Mouse (Mus musculus): ENCODE data around the gene Spag16. TPM values are rescaled to one million over a fixed set of nuclear protein-coding genes. Genes with fewer than 3 reads are reported as not detected.
"Not testable (repeated sequence)": the region's sequence is repeated elsewhere in the genome, so short reads cannot be mapped to it uniquely, and the experiment has no call there.

Gene Spag16
- polyA plus RNA-seq, 1 experiment from 2014 or later, result 1.7 TPM

GRCm38 (mm10) chr1:69828872-69829479 is 2.2 kb downstream of the Spag16 start:
- H3K4me2 ChIP-seq (ENCODE audit: low read depth, low read length), result no peak overlapping the region
- H3K9me3 ChIP-seq (ENCODE audit: control insufficient read depth, low read length), result no peaks in the 10 kb centered on the region
- no peak for ATAC-seq (ENCODE audit: low read depth)
- no peaks in the 10 kb centered on the region for H3K27me3 ChIP-seq (ENCODE audit: control insufficient read depth, insufficient read depth, low read length)
- H3K9ac ChIP-seq (replicated peaks; ENCODE audit: low read depth, low read length), result no peak overlapping the region
- no peak overlapping the region for H3K4me3 ChIP-seq (ENCODE audit: low read depth, low read length)
- 92% methylated on average over 7 of the region's 7 CpGs for WGBS
- no peaks in the 10 kb centered on the region for H3K4me1 ChIP-seq (ENCODE audit: control insufficient read depth, insufficient read depth, low read length)
- H3K36me3 ChIP-seq (ENCODE audit: control insufficient read depth, insufficient read depth, low read length), result no peaks in the 10 kb centered on the region
- no peak overlapping the region for H3K27ac ChIP-seq (ENCODE audit: low read depth, low read length)

DNA sequence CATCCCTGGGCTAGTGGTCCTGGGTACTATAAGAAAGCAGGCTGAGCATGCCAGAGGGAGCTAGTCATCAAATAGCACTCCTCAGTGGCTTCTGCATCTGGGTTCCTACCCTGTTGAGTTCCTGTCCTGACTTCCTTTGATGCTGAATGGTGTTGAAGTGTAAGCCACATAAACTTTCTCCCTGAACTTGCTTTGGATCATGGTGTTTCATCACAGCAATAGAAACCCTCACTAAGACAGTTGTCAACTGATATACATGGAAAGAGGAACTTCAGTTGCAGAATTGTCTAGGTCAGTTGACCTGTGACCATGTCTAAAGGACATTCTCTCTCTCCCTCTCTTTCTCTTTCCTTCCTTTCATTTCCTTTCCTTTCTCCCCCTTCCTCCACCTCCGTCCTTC is 3.8 kb downstream of the Spag16 start:
- no peak overlapping the region for H3K9ac ChIP-seq (replicated peaks; ENCODE audit: low read depth, low read length)
- no peak for ATAC-seq (ENCODE audit: low read depth)
- H3K4me1 ChIP-seq (ENCODE audit: control insufficient read depth, insufficient read depth, low read length), result no peaks in the 10 kb centered on the region
- no peaks in the 10 kb centered on the region for H3K36me3 ChIP-seq (ENCODE audit: control insufficient read depth, insufficient read depth, low read length)
- no peak overlapping the region for H3K4me2 ChIP-seq (ENCODE audit: low read depth, low read length)
- H3K27ac ChIP-seq (ENCODE audit: low read depth, low read length), result no peak overlapping the region
- H3K9me3 ChIP-seq (ENCODE audit: control insufficient read depth, low read length), result no peaks in the 10 kb centered on the region
- no peak overlapping the region for H3K4me3 ChIP-seq (ENCODE audit: low read depth, low read length)
- no peaks in the 10 kb centered on the region for H3K27me3 ChIP-seq (ENCODE audit: control insufficient read depth, insufficient read depth, low read length)
- WGBS, result 92% methylated on average over 1 of the region's 1 CpGs

- Histone ChIP-seq H3K9ac (replicated peaks; ENCODE audit: low read depth, low read length) (no peak overlapping the region), H3K4me3 (ENCODE audit: low read depth, low read length) (no peak overlapping the region), H3K4me2 (ENCODE audit: low read depth, low read length) (no peak overlapping the region), H3K27me3 (ENCODE audit: control insufficient read depth, insufficient read depth, low read length) (no peaks in the 10 kb centered on the region), H3K4me1 (ENCODE audit: control insufficient read depth, insufficient read depth, low read length) (no peaks in the 10 kb centered on the region), H3K9me3 (ENCODE audit: control insufficient read depth, low read length) (no peaks in the 10 kb centered on the region), H3K27ac (ENCODE audit: low read depth, low read length) (no peak overlapping the region), H3K36me3 (ENCODE audit: control insufficient read depth, insufficient read depth, low read length) (no peaks in the 10 kb centered on the region)
- ATAC-seq (ENCODE audit: low read depth), result no peak
- 92% methylated on average over 2 of the region's 2 CpGs for WGBS
Observed at GRCm38 (mm10) chr1:69831002-69831401, 4.2 kb downstream of the Spag16 start.

- not testable (repeated sequence) for H3K4me3 ChIP-seq (ENCODE audit: low read depth, low read length); H3K27ac ChIP-seq (ENCODE audit: low read depth, low read length); H3K27me3 ChIP-seq (ENCODE audit: control insufficient read depth, insufficient read depth, low read length); H3K4me2 ChIP-seq (ENCODE audit: low read depth, low read length); H3K4me1 ChIP-seq (ENCODE audit: control insufficient read depth, insufficient read depth, low read length); H3K9me3 ChIP-seq (ENCODE audit: control insufficient read depth, low read length); H3K9ac ChIP-seq (replicated peaks; ENCODE audit: low read depth, low read length); ATAC-seq (ENCODE audit: low read depth); H3K36me3 ChIP-seq (ENCODE audit: control insufficient read depth, insufficient read depth, low read length)
- 81% methylated on average over 4 of the region's 4 CpGs for WGBS
Observed at GRCm38 (mm10) chr1:69833476-69833875, 6.7 kb downstream of the Spag16 start.

DNA sequence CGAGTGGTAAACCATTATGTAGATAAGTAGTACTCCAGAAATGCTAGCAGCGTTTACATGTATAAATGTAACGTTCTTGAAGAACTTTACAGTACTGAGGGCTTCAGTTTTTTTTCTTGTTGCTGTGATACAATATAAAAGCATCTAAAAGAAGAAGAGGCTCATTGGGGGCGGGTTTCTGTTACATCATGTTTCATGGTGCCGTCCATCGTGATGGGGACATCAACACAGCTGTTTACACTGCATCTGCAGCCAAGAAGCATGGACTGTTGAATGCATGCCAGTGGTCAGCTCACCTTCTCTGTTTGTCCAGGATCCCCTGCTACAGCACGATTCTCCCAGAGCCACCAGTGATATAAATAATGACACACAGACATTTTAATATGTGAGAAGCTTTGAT is 26.7 kb downstream of the Spag16 start:
- ATAC-seq (ENCODE audit: low read depth), result peak; percentile 44; the same call in 1 of the 2 replicates
- no peak overlapping the region for H3K9ac ChIP-seq (replicated peaks; ENCODE audit: low read depth, low read length)
- H3K4me1 ChIP-seq (ENCODE audit: control insufficient read depth, insufficient read depth, low read length), result no peaks in the 10 kb centered on the region
- 68% methylated on average over 7 of the region's 7 CpGs for WGBS
- H3K27me3 ChIP-seq (ENCODE audit: control insufficient read depth, insufficient read depth, low read length), result no peaks in the 10 kb centered on the region
- no peak overlapping the region for H3K4me2 ChIP-seq (ENCODE audit: low read depth, low read length)
- H3K9me3 ChIP-seq (ENCODE audit: control insufficient read depth, low read length), result no peaks in the 10 kb centered on the region
- H3K27ac ChIP-seq (ENCODE audit: low read depth, low read length), result no peak overlapping the region
- H3K4me3 ChIP-seq (ENCODE audit: low read depth, low read length), result no peak overlapping the region
- H3K36me3 ChIP-seq (ENCODE audit: control insufficient read depth, insufficient read depth, low read length), result no peaks in the 10 kb centered on the region

DNA sequence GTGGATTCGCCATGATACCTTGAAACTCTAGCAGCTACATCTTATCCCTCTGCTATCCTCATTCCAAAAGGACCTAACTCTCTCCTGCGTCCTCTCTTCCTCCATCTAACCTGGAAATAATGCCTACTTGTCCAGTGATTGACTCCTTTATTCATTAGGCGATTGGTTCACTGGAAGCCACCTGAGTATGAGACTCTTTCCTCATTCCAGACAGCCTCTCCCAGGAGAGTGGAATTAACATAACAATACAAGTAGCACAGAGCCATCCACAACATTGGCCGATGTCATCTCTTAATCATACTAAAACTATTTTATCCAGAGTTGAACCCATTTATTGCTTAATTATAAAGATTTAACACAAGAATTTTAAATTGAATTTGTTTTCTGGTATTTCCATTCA is 41.0 kb downstream of the Spag16 start:
- H3K4me3 ChIP-seq (ENCODE audit: low read depth, low read length), result no peak overlapping the region
- no peaks in the 10 kb centered on the region for H3K4me1 ChIP-seq (ENCODE audit: control insufficient read depth, insufficient read depth, low read length)
- no peak overlapping the region for H3K4me2 ChIP-seq (ENCODE audit: low read depth, low read length)
- H3K9me3 ChIP-seq (ENCODE audit: control insufficient read depth, low read length), result no peaks in the 10 kb centered on the region
- H3K9ac ChIP-seq (replicated peaks; ENCODE audit: low read depth, low read length), result no peak overlapping the region
- H3K27ac ChIP-seq (ENCODE audit: low read depth, low read length), result no peak overlapping the region
- WGBS, result 64% methylated on average over 4 of the region's 4 CpGs
- ATAC-seq (ENCODE audit: low read depth), result no peak
- no peaks in the 10 kb centered on the region for H3K36me3 ChIP-seq (ENCODE audit: control insufficient read depth, insufficient read depth, low read length)
- H3K27me3 ChIP-seq (ENCODE audit: control insufficient read depth, insufficient read depth, low read length), result no peaks in the 10 kb centered on the region

DNA sequence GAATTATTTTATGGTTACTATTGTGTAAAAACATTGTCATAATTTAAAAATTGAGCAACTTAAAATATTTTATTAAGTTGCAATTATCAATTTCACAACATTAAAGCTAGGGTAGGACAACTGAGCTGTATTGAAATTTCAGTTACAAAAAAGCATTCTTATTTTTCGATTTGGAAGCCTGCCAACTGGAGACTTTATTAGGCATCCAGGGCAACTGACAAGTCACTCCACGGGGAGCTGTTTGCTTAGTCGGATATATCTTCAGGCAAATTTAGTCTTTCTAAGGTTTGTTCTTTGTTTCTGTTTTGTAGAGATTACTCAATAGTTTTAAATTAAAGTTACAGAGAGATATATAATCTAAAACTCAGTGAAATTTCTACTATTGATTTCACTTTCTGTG is 129.8 kb downstream of the Spag16 start:
- H3K27ac ChIP-seq (ENCODE audit: low read depth, low read length), result no peak overlapping the region
- WGBS, result 40% methylated on average over 3 of the region's 3 CpGs
- H3K4me2 ChIP-seq (ENCODE audit: low read depth, low read length), result no peak overlapping the region
- H3K4me1 ChIP-seq (ENCODE audit: control insufficient read depth, insufficient read depth, low read length), result no peaks in the 10 kb centered on the region
- H3K4me3 ChIP-seq (ENCODE audit: low read depth, low read length), result no peak overlapping the region
- H3K9ac ChIP-seq (replicated peaks; ENCODE audit: low read depth, low read length), result no peak overlapping the region
- no peaks in the 10 kb centered on the region for H3K27me3 ChIP-seq (ENCODE audit: control insufficient read depth, insufficient read depth, low read length)
- H3K9me3 ChIP-seq (ENCODE audit: control insufficient read depth, low read length), result no peaks in the 10 kb centered on the region
- no peak for ATAC-seq (ENCODE audit: low read depth)
- H3K36me3 ChIP-seq (ENCODE audit: control insufficient read depth, insufficient read depth, low read length), result no peaks in the 10 kb centered on the region

DNA sequence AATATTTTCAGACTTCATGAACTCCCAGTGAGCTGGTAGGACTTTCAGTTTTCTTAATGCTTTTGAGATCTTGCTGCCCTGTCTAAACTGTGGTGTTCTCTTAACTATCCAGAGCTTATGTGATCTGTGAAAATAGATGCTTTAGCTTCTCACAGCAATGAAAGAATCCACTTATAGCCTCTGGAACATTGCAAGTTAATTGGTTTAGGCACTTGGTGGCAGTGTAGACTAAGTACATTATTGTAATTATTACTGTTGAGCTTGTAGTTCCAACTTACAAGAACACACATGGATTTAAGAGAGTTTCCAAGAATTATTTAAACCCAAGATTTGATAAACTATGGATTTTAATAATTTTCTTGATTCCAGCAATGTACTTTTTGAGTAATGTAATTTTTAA is 170.1 kb downstream of the Spag16 start:
- ATAC-seq (ENCODE audit: low read depth), result no peak
- Histone ChIP-seq H3K4me3 (ENCODE audit: low read depth, low read length) (no peak overlapping the region), H3K9ac (replicated peaks; ENCODE audit: low read depth, low read length) (no peak overlapping the region), H3K36me3 (ENCODE audit: control insufficient read depth, insufficient read depth, low read length) (no peaks in the 10 kb centered on the region), H3K27me3 (ENCODE audit: control insufficient read depth, insufficient read depth, low read length) (no peaks in the 10 kb centered on the region), H3K27ac (ENCODE audit: low read depth, low read length) (no peak overlapping the region), H3K9me3 (ENCODE audit: control insufficient read depth, low read length) (no peaks in the 10 kb centered on the region), H3K4me2 (ENCODE audit: low read depth, low read length) (no peak overlapping the region), H3K4me1 (ENCODE audit: control insufficient read depth, insufficient read depth, low read length) (0 out of 2 replicates have a peak, but pooled peaks cover 2% of the 10 kb centered on the region)

DNA sequence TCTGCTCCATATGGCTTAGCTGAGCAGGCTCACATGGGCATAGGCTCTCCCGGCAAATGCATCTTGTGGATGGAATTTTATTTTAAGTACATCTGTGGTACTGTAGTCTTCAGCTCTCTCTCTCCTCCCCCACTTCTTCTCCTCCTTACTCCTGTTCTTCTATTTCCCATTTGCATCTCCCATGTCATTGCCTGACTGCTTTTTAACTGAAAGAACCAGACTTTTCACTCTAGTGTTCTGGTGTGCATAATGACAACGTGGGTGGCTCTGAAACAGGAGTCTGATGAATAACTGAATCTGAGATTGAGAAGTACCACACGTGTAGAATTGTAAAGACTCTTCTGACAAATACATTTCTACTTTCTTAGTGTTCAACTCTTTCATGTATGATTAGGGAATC is 186.2 kb downstream of the Spag16 start:
- no peak overlapping the region for H3K9ac ChIP-seq (replicated peaks; ENCODE audit: low read depth, low read length)
- no peak overlapping the region for H3K4me2 ChIP-seq (ENCODE audit: low read depth, low read length)
- H3K27me3 ChIP-seq (ENCODE audit: control insufficient read depth, insufficient read depth, low read length), result no peaks in the 10 kb centered on the region
- H3K4me3 ChIP-seq (ENCODE audit: low read depth, low read length), result no peak overlapping the region
- no peak overlapping the region for H3K27ac ChIP-seq (ENCODE audit: low read depth, low read length)
- no peak for ATAC-seq (ENCODE audit: low read depth)
- no peaks in the 10 kb centered on the region for H3K36me3 ChIP-seq (ENCODE audit: control insufficient read depth, insufficient read depth, low read length)
- H3K4me1 ChIP-seq (ENCODE audit: control insufficient read depth, insufficient read depth, low read length), result no peaks in the 10 kb centered on the region
- H3K9me3 ChIP-seq (ENCODE audit: control insufficient read depth, low read length), result no peaks in the 10 kb centered on the region
- 81% methylated on average over 3 of the region's 3 CpGs for WGBS

Measured in neural tube, embryonic 14.5 days (tissue).